Mouse (Mus musculus) MEL (cell line): Measurements from ENCODE around the gene Map6.

Experiments used
- CHD2 ChIP-seq: IDR thresholded peaks from 2 replicates; pipeline ENCODE4 v1.6.1; 2011; ENCODE audit warnings: low read length, improper control_type of control experiment
- CTCF ChIP-seq, 3 experiments: IDR thresholded peaks in 2 of 3; conservative IDR thresholded peaks in 1 of 3; 2 replicates each; pipeline ENCODE4 v1.5.1; 2011 to 2012; ENCODE audit warnings: low read length in 3 of 3, low read depth in 2 of 3, mild to moderate bottlenecking in 2 of 3, improper control_type of control experiment in 1 of 3, inconsistent platforms in 1 of 3, mixed read lengths in 1 of 3, moderate library complexity in 1 of 3; ENCODE audit not compliant: control insufficient read depth in 1 of 3, insufficient read depth in 1 of 3, poor library complexity in 1 of 3, severe bottlenecking in 1 of 3
- EP300 ChIP-seq, 2 experiments: IDR thresholded peaks; 2 replicates each; pipeline ENCODE4 v1.6.1; 2011; ENCODE audit warnings: improper control_type of control experiment in 2 of 2, low read length in 2 of 2, low read depth in 1 of 2, mild to moderate bottlenecking in 1 of 2
- GABPA ChIP-seq: IDR thresholded peaks from 2 replicates; pipeline ENCODE4 v1.6.1; 2012; ENCODE audit warnings: low read depth, mild to moderate bottlenecking, inconsistent platforms, low read length, improper control_type of control experiment, moderate library complexity
- HCFC1 ChIP-seq: IDR thresholded peaks from 2 replicates; pipeline ENCODE4 v1.6.1; 2012; ENCODE audit warnings: low read depth, mild to moderate bottlenecking, inconsistent platforms, low read length, improper control_type of control experiment, moderate library complexity
- MAX ChIP-seq: IDR thresholded peaks from 2 replicates; pipeline ENCODE4 v1.6.1; 2011; ENCODE audit warnings: low read length, improper control_type of control experiment
- NELFE ChIP-seq: IDR thresholded peaks from 2 replicates; pipeline ENCODE4 v1.6.1; 2011; ENCODE audit warnings: low read depth, low read length, improper control_type of control experiment
- NRF1 ChIP-seq: IDR thresholded peaks from 2 replicates; pipeline ENCODE4 v1.6.1; 2014; ENCODE audit warnings: low read depth, mild to moderate bottlenecking, inconsistent platforms, low read length, improper control_type of control experiment, moderate library complexity; ENCODE audit not compliant: poor library complexity, insufficient read depth, severe bottlenecking
- POLR2A ChIP-seq, 2 experiments: IDR thresholded peaks; 2 replicates each; pipeline ENCODE4 v1.6.1; 2011 to 2012; ENCODE audit warnings: low read length in 2 of 2, mild to moderate bottlenecking in 2 of 2, control low read depth in 1 of 2, improper control_type of control experiment in 1 of 2, low read depth in 1 of 2, moderate library complexity in 1 of 2; ENCODE audit not compliant: control insufficient read depth in 1 of 2, insufficient read depth in 1 of 2, poor library complexity in 1 of 2
- RCOR1 ChIP-seq: IDR thresholded peaks from 2 replicates; pipeline ENCODE4 v1.6.1; 2012; ENCODE audit warnings: low read depth, mild to moderate bottlenecking, inconsistent platforms, low read length, improper control_type of control experiment
- UBTF ChIP-seq: IDR thresholded peaks from 2 replicates; pipeline ENCODE4 v1.6.1; 2012; ENCODE audit warnings: low read depth, mild to moderate bottlenecking, inconsistent platforms, low read length, improper control_type of control experiment, moderate library complexity, borderline replicate concordance; ENCODE audit not compliant: insufficient read depth
- USF2 ChIP-seq, 2 experiments: IDR thresholded peaks; 2 replicates each; pipeline ENCODE4 v1.6.1; 2011 to 2012; ENCODE audit warnings: improper control_type of control experiment in 2 of 2, low read length in 2 of 2, borderline replicate concordance in 1 of 2, inconsistent platforms in 1 of 2, low read depth in 1 of 2, mild to moderate bottlenecking in 1 of 2; ENCODE audit not compliant: insufficient read depth in 1 of 2
- ZKSCAN1 ChIP-seq: IDR thresholded peaks from 2 replicates; pipeline ENCODE4 v1.6.1; 2012; ENCODE audit warnings: low read depth, mild to moderate bottlenecking, inconsistent platforms, low read length, improper control_type of control experiment, moderate library complexity
- ZNF384 ChIP-seq: IDR thresholded peaks from 2 replicates; pipeline ENCODE4 v1.6.1; 2012; ENCODE audit warnings: low read depth, mild to moderate bottlenecking, inconsistent platforms, low read length, improper control_type of control experiment

- TF ChIP-seq NELFE (no peak), RCOR1 (no peak), CTCF (IDR thresholded peaks at IDR 0.05 in 2 of 3, conservative IDR thresholded peaks at IDR 0.05 in 1 of 3; ENCODE audit: control insufficient read depth in 1 of 3, insufficient read depth in 1 of 3, low read depth in 2 of 3, low read length in 3 of 3, poor library complexity in 1 of 3, severe bottlenecking in 1 of 3) (no peak), POLR2A (IDR thresholded peaks at IDR 0.05; ENCODE audit: control insufficient read depth in 1 of 2, insufficient read depth in 1 of 2, low read depth in 1 of 2, low read length in 2 of 2, poor library complexity in 1 of 2) (no peak), HCFC1 (no peak), CHD2 (no peak), USF2 (IDR thresholded peaks at IDR 0.05; ENCODE audit: borderline replicate concordance in 1 of 2, insufficient read depth in 1 of 2, low read depth in 1 of 2, low read length in 2 of 2) (no peak), UBTF (no peak), ZKSCAN1 (no peak), GABPA (no peak), ZNF384 (no peak), EP300 (IDR thresholded peaks at IDR 0.05; ENCODE audit: low read depth in 1 of 2, low read length in 2 of 2) (no peak), NRF1 (no peak), MAX (no peak)
Measured at GRCm38 (mm10) chr7:99343577-99343976, 76.3 kb downstream of the Map6 start.
